Mouse (Mus musculus) ZHBTc4 (cell line): ENCODE measurements at regions not wholly inside any gene's neighbourhood (a gene's known extent, or its start where the extent isn't known, plus 50 kb on each side); places are given as distances from the start of the nearest gene placed in this dataset.

Source experiments
- DNase-seq: peaks from one replicate; pipeline ENCODE4 v3.0.0-alpha.2; 2011; ENCODE audit warnings: low read depth, low spot score

GRCm38 (mm10) chr3:37976566-37976965 is 252.3 kb upstream of the Gm5148 start:
- no peak for DNase-seq

- peak; percentile 92 for DNase-seq
These were observed 251.0 kb upstream of the Gm5148 start for GRCm38 (mm10) chr3:37975194-37975756.

GRCm38 (mm10) chr3:37972931-37973330 is 248.6 kb upstream of the Gm5148 start:
- no peak for DNase-seq

GRCm38 (mm10) chr3:37971240-37971639 is 246.9 kb upstream of the Gm5148 start:
- DNase-seq: no peak

GRCm38 (mm10) chr3:37968654-37969053 is 244.4 kb upstream of the Gm5148 start:
- DNase-seq: no peak

- no peak for DNase-seq
These were observed 240.9 kb upstream of the Gm5148 start for GRCm38 (mm10) chr3:37965221-37965620.

GRCm38 (mm10) chr3:37964083-37964482 is 239.8 kb upstream of the Gm5148 start:
- no peak for DNase-seq

- no peak for DNase-seq
These were observed 238.5 kb upstream of the Gm5148 start for GRCm38 (mm10) chr3:37962811-37963210.

- no peak for DNase-seq
These were observed 237.9 kb upstream of the Gm5148 start for GRCm38 (mm10) chr3:37962043-37962810.

- peak; percentile 73 for DNase-seq
These were observed 234.2 kb upstream of the Gm5148 start for GRCm38 (mm10) chr3:37958361-37958978.

- no peak for DNase-seq
These were observed 232.3 kb upstream of the Gm5148 start for GRCm38 (mm10) chr3:37956543-37956942.

- DNase-seq: no peak
These were observed 228.6 kb upstream of the Gm5148 start for GRCm38 (mm10) chr3:37952891-37953290.

GRCm38 (mm10) chr3:37952251-37952650 is 228.0 kb upstream of the Gm5148 start:
- no peak for DNase-seq

- no peak for DNase-seq
These were observed 219.4 kb upstream of the Gm5148 start for GRCm38 (mm10) chr3:37943661-37944060.

GRCm38 (mm10) chr3:37940016-37940415 is 215.7 kb upstream of the Gm5148 start:
- DNase-seq: no peak

- no peak for DNase-seq
These were observed 214.6 kb upstream of the Gm5148 start for GRCm38 (mm10) chr3:37938870-37939269.

GRCm38 (mm10) chr3:37938284-37938596 is 213.9 kb upstream of the Gm5148 start:
- DNase-seq: no peak

GRCm38 (mm10) chr3:37937381-37938283 is 213.3 kb upstream of the Gm5148 start:
- no peak for DNase-seq

- no peak for DNase-seq
These were observed 212.1 kb upstream of the Gm5148 start for GRCm38 (mm10) chr3:37936251-37936931.

- DNase-seq: no peak
These were observed 210.8 kb upstream of the Gm5148 start for GRCm38 (mm10) chr3:37934905-37935708.

GRCm38 (mm10) chr3:37934236-37934635 is 209.9 kb upstream of the Gm5148 start:
- no peak for DNase-seq
